ENCODE assay signal across 8 mouse cellular contexts in the genomic region with DNA sequence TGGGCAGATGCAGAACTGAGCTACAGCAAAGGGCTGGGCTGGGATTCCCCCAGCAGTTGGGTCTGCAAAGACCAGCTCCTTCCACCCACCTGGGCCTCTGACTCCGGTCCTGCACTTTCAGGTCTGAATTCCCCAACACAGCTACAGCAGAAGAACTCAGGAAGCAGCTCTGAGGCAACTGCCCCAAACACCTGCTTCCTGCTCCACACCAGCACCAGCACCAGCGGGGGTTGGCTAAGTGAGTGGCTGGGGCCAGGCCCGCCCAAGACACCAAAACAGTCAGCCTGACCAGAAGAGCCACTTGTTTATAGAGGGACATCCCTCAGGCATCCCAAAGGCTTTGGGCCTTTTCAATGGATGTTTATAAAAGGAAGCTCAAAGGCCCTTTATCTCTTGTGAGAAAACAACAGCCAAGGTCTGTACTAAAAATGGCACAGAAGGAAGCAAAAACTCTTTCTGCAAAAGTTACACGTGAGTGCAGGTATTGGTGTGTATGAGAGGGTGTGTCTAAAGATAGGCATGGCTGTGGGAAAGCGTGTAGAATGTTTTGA. TPM values are rescaled to one million over a fixed set of nuclear protein-coding genes. Genes with fewer than 3 reads are reported as not detected.
DNase-seq lines count a peak whose midpoint lies in the region; ATAC-seq and TF ChIP-seq lines count a peak whose summit lies in the region.

No protein-coding gene starts in this region.

- no peaks in the 10 kb centered on the region for H3K9me3 ChIP-seq in lung, embryonic 14.5 days (ENCODE audit: low read depth, low read length)
- H3K9me3 ChIP-seq in stomach, embryonic 15.5 days, result no peaks in the 10 kb centered on the region

- H3K9ac ChIP-seq in lung, embryonic 14.5 days, result no peak overlapping the region
- no peak overlapping the region for H3K9ac ChIP-seq in stomach, embryonic 15.5 days

- H3K36me3 ChIP-seq in lung, embryonic 14.5 days (ENCODE audit: insufficient read depth), result no peaks in the 10 kb centered on the region
- H3K36me3 ChIP-seq in stomach, embryonic 15.5 days, result no peaks in the 10 kb centered on the region

- DNase-seq in layer of hippocampus, adult 11-12 months (ENCODE audit: low spot score), result peak; percentile 49
- no peak for DNase-seq in layer of hippocampus, postnatal 25 days (ENCODE audit: extremely low spot score in 1 of 2, low spot score in 1 of 2)
- DNase-seq in lung, embryonic 14.5 days, result peak; percentile 64
- no peak for DNase-seq in right cerebral cortex, adult 18-20 months
- DNase-seq in kidney, adult 9 months, result no peak

- no peaks in the 10 kb centered on the region for H3K4me1 ChIP-seq in lung, embryonic 14.5 days (ENCODE audit: insufficient read depth)
- H3K4me1 ChIP-seq in stomach, embryonic 15.5 days, result peaks cover 4% of the 10 kb centered on the region; the same call in 1 of the 2 replicates

- H3K4me2 ChIP-seq in lung, embryonic 14.5 days, result peak overlapping the region; percentile 16; the same call in 1 of the 2 replicates
- H3K4me2 ChIP-seq in stomach, embryonic 15.5 days, result no peak overlapping the region

- peak; percentile 72 for ATAC-seq in granulocyte monocyte progenitor cell, adult 5-6 weeks (replicated peaks; ENCODE audit: poor library complexity, severe bottlenecking)
- peak; percentile 74 for ATAC-seq in lung, embryonic 14.5 days (ENCODE audit: insufficient read depth)
- ATAC-seq in stomach, embryonic 15.5 days (ENCODE audit: insufficient read depth, low FRiP score, low read depth), result 0 out of 2 replicates have a peak, but pooled peaks have one; percentile 24
- no peak for ATAC-seq in cerebellum, adult (ENCODE audit: insufficient number of reproducible peaks, low FRiP score, low TSS enrichment)

- H3K4me3 ChIP-seq in lung, embryonic 14.5 days (ENCODE audit: low read depth, low read length), result no peak overlapping the region
- H3K4me3 ChIP-seq in stomach, embryonic 15.5 days (replicated peaks), result no peak overlapping the region

- WGBS in lung, embryonic 14.5 days, result 38% methylated on average over 5 of the region's 5 CpGs
- WGBS in stomach, embryonic 15.5 days, result 41% methylated on average over 5 of the region's 5 CpGs

- no peaks in the 10 kb centered on the region for H3K27me3 ChIP-seq in lung, embryonic 14.5 days (ENCODE audit: insufficient read depth, low read length)
- no peaks in the 10 kb centered on the region for H3K27me3 ChIP-seq in stomach, embryonic 15.5 days (replicated peaks)

- H3K27ac ChIP-seq in lung, embryonic 14.5 days (ENCODE audit: low read depth), result peak overlapping the region; percentile 48; the same call in 1 of the 2 replicates
- peak overlapping the region; percentile 63; the same call in 1 of the 2 replicates for H3K27ac ChIP-seq in stomach, embryonic 15.5 days

- TF ChIP-seq CTCF in lung, embryonic 14.5 days (IDR thresholded peaks at IDR 0.05; ENCODE audit: low read depth), result no peak

RNA-seq across cellular contexts. Expression of gene Rassf2, which starts 9.0 kb away (rescaled TPM):
- 10 to 100 TPM; 31.4 to 34.8 TPM for total RNA-seq in layer of hippocampus, postnatal 25 days (2021)
- 43.5 and 54.8 TPM in 2 replicates for total RNA-seq in granulocyte monocyte progenitor cell, adult 5-6 weeks (2014; fragmentation: Nextera tagmentation)
- 57.9 and 76.3 TPM in 2 replicates for total RNA-seq in granulocyte monocyte progenitor cell, adult 5-6 weeks (2017)
- polyA plus RNA-seq in lung, embryonic 14.5 days (2014; fragmentation: Nextera tagmentation; extraction: Ambion mirVana), result 15.8 and 15.9 TPM in 2 replicates
- 10.9 and 11.7 TPM in 2 replicates for polyA plus RNA-seq in stomach, embryonic 15.5 days (2015; fragmentation: Nextera tagmentation; extraction: Ambion mirVana)

Comparison
In these comparisons a context has a peak if more than half of its experiments do, and no peak if none do; other contexts are left out.
1. DNase-seq: peak in layer of hippocampus, adult 11-12 months (single experiment) and lung, embryonic 14.5 days (single experiment); none in layer of hippocampus, postnatal 25 days (0 of 2), right cerebral cortex, adult 18-20 months (single experiment) and kidney, adult 9 months (single experiment).